Mouse (Mus musculus) thymus, postnatal 14 days (tissue): Measurements from ENCODE around the gene Gsn.
A peak's percentile ranks its signal among the peaks of the same experiment; 100 is the strongest.

Source experiments
- DNase-seq: peaks from one replicate; pipeline ENCODE4 v3.0.0; 2021

The Gsn gene

DNA sequence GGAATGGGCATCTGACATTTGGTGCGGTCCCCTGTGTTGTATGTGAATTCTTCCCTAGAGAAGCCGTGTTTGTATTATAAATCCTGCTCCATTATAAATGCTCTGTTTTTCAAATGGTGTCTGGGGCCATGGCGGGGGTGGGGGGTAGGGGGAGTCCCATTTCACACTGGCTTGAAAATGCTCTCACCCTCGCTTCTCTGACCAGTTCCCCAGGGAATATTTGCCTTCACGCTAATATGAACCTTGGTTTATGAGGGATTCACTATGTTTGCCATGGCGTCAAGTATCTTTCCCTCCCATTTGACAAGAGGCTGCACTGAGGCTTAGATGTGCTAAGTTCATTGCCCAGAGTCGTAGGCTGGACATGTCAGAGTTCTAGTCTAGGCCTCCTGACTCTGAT lies 718 bp upstream of the Gsn start:
- DNase-seq: no peak

DNA sequence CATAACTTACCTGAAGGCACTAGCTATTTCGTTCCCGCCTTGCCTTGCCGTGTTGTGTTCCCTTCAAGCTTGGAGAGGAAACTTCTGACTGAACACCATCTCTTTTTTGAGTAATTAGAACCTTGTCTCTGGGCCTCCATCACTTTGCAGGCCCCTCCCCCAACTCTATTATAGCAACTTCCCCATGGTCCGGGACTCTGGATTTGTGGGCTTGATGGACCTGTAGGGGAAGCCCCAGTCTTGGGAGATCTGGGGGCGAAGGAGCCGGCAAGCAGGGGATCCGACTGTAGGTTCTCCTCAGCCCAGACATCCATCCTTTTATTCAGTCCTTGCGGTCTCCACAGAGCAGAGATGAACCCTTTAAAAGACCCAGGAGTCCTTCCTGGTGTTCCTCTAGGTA lies 752 bp downstream of the Gsn start:
- DNase-seq: no peak

DNA sequence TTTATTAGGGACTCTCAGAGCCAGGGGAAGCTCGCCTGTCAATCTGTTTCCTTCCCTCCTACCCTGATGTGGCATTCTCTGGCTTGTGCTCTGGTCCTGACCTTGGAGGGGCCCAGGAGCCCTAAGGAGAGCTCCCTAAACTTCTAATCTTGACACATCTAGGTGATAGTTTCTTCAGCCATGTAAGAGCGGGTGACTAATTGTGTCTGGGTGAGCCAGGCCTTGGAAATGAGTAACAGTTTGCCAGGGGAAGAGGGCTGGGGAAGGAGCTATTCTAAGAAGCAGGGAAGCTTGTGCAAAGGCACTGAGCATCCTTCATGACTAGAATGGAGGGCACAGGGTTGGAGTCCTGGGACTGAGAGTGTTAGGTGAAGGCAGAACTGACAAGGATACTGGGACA lies 1.7 kb downstream of the Gsn start:
- DNase-seq: no peak

DNA sequence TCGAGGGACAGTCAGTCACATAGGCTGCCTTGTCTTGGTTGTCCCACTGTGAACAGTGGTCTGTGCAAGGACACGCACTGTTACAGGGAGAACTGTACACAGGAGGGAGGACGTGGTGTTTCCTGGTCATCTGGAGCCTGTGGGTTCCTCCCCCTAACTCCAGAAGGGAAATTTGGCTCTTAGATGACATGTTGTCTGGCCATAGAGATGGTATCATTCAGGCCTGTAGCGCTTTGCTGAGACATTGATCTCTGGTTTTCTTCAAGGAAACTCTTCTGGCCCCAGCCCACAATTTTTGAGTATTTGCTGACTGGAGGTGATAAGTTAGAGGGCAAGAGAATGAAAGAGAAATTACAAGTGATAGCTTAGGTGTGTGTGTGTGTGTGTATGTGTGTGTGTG lies 2.4 kb downstream of the Gsn start:
- no peak for DNase-seq

DNA sequence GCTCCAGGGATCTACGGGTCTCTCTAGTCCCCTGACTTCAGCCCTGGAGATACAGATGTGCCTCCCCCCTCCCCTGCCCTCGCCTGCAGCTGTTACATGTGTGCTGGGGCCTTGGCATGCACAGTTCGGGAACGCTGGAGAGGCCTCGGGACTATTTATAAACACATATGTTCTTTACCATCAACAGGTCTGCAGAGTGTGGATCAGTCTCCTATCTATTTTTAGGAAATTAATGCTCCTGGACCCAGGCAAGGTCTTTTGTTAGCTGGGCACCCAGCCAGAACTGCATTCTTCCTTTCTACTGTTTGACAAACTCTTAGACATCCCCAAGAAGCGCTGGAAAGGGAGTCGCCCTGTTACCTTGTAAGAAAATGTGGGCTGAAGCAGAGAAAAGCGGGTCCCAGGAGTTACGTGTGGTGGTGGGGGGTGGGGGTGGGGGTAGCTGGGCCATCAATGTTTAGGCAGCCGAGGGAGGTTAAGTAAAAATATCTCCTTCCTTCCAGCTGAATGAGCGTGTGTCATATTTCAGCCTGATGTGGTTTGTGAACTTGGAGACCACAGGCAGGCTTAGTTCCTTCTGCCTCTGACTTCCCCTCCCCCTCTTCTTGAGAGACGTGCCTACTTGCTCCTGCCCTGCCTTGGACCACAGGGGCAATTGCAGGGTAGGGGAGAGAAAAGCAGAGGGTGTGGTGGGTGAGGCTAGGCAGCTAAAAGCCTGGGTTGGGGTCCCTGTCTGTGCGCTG lies 3.3 kb downstream of the Gsn start:
- peak; percentile 67 for DNase-seq

DNA sequence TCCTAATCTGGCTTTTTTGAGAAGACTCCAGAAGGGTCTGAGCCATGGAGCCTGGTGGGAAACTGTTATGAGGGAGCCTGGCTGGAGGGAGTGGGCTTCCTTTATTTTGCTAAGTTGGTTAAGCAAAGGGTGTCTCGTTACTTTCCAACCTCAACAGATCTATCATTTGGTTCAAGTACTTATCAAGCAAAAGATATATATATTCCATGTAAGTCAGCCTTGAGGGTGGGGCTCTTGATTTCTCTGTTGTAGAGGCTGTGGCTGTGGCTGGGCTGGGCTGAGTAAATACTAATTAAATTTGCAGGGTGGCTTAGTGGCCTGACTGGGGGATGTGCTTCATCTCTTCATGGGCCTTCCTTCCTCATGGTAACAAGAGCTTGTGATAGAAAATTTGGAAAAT lies 4.1 kb downstream of the Gsn start:
- DNase-seq: no peak

DNA sequence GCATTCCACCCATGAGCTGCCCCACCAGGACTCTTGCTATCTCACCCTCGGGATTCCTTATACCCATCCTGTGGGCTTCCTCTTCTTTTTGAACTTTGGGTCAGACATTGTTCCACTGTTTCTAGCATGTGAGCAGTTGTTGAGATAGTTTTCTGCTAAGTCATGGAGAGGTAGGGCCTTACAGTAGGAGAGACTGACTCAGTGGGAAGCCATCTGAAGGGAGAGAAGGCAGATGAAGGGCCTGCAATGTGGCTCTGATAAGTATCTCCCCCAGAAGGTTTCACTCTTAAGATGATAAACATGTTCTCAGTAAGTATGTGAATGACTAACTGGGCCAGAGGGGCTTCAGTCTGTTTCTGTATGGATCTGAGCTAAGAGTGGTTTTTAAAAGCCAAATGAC lies 7.9 kb downstream of the Gsn start:
- DNase-seq: no peak

DNA sequence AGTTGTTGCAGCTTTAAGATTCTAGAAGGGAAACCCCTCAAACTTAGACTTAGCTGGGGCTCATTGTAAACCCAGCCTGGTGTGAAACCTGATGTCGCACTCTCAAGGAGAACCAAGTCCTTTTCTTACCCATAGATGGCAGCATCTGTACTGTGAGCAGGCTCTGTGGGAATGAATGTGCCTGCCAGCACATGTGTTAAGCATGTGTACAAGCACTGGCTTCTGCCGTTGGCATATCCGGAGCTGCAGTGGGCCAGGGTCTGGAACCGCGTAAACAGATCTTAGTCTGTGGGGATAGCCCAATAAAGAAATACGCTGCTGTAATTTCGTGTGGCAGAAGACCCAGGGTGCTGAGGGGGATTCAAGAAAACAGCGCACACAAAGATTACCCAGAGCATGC lies 9.1 kb downstream of the Gsn start:
- peak; percentile 72 for DNase-seq

DNA sequence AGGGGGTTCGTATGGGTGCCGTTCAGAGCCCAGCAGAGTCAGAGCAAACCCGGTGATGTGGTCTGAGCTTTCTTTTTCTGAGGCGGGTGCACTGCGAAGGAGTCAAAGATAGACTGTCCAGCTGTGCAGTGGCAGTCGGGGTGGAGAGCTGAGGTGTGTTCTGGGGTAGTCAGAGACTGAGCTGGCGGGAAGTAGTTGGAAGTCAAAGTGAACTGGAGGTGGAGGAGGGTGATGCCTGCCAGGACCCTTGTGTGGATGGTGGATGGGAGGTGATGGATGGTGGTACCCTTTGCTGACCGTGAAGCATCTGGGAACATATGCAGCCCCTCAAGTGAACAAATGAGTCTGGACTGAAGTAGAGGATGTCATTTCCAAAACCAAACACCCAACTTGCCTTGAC lies 9.6 kb downstream of the Gsn start:
- DNase-seq: no peak

DNA sequence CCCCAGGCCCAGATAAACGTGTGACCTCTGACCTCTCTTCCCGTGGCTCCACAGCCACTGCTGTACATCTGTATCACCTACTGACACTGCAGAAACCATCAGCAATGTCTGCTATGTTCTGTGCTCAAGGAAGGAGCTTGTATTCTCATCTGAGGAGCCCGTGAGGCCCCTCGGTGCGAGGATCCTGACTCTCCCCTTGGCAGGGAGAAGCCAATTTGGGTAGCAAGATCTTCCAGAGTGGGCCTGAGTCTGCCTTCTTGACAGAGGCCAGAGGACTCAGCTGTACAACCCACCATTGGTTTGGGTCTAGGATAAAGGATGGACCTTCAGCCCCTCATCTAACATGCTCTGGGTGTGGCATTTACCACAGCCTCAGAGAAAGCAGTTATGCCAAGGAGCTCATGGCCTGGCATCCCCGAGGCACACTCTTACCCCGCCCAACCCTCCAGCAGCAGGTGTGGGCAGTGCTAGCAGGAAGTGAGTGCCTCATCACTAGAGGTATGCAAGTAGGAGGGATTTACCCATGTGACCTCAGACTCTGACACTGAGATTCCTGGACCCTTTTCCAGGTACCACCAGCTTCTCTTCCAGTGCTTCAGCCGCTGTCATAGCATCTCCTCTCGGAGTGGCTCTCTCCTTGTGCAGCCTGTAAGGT lies 10.2 kb downstream of the Gsn start:
- DNase-seq: no peak

DNA sequence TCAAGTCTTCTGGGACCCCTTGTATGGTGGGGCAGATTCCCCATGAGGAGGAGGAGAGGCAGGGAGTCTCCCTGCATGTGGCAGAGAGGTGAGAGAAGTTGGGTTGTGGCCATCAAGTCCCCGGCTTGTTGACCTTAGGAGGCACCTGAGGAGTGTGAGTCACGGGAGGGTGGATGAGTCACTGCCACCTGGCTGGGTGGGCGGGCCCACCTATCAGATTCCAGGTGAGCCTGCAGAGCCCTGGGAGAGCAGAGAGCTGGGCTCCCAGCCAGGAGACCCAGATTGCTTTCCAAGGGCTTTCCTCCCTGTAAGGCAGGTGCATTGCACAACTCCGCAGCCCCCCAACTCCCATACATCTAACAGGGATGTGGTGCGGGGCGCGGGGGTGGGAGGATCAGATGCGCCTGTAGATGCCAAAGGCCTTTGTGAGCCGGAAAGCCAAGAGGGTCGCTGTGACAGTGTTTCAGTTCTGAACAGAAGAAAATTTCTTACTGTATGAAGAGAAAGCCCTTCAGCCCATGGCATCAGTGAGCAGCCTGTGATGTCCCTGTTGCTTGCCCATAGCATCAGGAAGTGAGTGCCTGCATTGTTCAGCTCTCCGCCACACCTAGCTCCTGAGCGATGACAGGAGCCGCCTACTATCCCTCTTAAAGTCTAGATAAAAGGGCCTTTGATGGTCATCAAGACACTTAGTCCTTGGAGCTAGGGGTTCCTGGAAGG lies 11.1 kb downstream of the Gsn start:
- no peak for DNase-seq

DNA sequence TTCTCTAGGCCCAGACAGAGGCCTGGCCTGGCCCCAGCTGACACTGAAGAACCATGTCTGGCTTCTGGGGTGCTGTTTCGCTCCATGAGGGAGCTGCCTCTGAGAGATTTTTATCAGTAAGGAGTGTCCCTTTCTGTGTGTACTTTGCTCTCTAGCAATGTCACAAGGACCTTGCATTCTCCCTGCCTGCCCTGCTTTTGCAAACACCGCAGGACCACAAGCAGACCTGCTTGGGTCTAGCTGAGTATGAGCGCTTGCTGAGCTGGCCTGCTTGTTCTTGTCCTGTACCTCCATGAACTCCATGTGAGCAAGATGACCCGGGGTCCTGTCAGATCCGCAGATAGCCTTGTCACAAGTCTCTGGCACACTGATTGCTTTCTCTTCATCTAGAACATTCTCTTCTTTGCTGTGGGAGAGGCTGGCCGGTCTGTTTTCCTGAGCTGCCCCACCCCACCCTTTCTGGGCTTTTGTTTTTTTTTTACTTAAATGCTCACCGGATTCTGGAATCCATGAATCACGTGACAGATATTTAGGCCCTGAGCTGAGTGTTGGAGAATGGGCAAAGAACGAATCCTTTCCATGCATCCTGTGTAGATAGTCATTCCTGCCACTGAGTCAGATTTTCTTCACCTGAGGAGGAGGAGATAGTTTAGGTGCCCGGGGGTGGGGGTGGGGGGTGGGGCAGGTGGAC lies 11.8 kb downstream of the Gsn start:
- DNase-seq: no peak

DNA sequence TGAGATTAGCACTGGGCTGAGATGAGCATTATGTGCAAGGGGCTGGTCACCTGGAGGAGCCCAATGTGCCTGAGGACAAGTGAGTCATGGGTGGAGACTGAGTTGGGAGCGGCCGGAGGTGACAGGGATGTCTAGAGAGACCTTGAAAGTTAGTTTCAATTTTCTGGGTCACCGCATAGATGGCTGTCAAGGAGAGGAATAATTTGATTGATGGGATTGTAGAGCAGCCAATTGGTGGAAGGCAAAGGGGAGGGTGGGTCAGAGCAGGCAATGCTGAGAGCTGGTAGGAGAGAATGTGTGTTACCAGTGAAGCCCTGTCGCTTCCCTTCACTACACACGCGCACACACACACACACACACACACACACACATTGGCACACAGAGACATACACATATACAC lies 13.0 kb downstream of the Gsn start:
- DNase-seq: no peak

DNA sequence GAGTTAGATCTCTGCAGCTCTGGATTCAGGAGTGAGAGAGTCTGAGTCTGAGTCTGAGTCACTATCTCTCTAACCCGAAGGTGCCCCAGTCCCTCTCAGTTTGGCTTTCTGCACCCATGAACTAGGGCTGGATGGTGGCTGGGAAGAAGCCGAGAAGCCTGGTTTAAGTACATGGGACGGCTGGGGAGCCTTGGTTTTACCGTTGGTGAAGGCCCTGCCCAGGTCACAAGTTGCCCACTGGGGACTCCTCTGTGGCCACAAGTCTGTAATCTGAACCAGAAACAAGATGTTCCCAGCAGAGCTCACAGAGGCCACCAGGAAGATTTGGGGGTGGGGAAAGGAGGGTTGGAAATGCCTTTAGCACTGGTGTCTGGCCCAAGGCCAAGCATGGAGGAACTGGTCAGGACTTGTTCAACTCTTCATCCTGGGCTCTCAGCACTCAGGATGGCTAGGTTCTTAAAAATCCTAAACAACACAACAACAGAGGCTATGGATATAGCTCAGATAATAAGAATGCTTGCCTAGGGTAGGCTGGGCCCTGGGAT lies 13.6 kb downstream of the Gsn start:
- DNase-seq: no peak

DNA sequence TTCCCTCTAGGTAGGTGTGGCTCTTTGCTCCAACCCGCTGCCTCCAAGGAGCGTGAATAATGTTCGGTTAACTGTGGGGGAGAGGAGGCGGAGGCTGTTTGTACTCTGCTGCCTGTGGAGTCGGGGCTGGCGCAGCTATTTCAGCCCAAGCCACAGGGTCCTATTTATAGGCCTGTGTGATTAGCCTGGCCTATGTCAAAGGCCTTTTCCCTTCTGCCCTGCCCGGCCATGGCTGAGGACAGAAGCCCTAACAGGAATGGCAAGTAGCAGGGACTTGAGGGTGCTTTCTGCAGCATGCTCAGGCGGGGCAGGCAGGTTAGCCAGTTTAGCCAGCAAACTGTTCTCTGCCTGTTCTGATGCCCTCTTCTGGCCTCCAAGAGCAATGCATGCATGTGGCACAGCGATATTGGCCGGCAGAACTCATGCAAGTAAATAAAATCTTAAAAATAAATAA lies 14.4 kb downstream of the Gsn start:
- DNase-seq: peak; percentile 73

DNA sequence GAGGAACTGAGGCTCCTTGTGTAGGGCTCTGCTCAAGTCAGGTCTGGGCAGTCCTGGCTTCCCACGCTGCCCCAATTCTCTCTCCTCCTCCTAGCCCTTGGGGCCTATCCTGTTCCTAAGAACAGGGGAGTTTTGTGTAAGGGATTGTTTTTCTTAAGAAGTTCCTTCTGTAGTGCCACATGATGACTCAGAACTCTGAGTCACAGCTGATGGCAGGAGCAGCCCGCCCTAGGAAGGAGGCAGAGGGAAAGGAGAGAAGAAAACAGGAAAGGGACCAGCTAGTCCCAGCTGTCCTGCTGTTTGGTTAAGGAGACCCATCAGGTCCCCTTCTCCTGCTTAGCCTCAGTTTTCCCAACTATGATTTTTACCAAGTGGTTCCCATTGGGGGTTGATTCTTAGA lies 15.6 kb downstream of the Gsn start:
- no peak for DNase-seq

DNA sequence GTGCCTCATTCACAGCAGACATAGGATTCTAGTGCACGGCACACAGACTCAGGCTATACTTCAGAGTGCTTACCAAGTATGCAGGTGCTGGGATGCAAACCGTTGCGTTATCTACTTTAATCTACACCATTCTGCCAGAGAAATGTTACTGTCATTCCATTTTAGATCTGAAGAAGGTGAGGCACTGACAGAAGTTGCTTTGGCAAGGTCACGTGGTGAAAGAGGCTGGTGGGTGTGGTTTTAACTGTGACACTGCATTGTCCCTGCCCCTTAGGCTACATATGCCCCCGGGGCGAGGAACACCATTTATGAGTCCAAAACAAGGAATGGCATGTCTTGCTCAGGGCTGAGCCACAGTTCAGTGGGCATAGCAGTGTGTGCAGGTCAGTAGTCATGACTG lies 16.7 kb downstream of the Gsn start:
- peak; percentile 48 for DNase-seq

DNA sequence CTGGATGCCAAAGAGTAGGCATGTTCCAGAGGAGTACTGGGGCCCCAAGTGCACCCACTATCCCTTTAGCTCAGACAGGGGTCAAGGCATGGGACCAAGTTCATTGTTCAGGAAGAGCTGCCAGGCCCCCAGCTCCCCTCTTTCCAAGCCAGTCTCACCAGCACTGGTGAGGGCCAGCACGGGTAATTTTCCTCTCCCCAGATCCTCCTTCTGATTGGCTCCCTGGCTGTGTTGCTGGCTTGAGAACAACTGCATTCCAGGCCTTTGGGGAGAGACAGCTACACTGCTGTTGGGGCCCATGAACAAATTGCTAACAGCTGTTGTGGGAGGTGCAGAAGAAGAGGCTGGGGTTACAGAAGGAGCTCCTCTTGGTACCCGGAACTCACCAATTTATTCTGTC lies 17.4 kb downstream of the Gsn start:
- no peak for DNase-seq

DNA sequence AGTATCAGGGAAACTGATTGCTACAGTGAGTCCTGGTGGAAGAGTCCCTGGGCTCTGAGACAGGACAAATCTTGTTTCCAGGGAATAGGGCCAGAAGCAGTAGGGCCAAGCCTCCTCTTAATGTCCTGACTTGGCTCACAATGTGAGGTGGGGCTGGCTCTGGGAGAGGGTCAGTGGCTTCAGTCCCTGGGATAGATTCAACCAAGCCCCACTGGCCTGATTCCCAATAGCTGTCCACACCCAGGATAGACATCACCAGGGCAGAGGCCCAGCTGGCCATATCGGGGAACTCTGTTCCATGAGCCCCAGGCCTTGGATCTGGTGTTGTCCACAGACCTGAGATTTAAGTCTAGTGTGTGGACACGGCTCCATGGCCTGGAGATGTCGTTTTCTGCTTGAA lies 21.5 kb downstream of the Gsn start:
- no peak for DNase-seq

DNA sequence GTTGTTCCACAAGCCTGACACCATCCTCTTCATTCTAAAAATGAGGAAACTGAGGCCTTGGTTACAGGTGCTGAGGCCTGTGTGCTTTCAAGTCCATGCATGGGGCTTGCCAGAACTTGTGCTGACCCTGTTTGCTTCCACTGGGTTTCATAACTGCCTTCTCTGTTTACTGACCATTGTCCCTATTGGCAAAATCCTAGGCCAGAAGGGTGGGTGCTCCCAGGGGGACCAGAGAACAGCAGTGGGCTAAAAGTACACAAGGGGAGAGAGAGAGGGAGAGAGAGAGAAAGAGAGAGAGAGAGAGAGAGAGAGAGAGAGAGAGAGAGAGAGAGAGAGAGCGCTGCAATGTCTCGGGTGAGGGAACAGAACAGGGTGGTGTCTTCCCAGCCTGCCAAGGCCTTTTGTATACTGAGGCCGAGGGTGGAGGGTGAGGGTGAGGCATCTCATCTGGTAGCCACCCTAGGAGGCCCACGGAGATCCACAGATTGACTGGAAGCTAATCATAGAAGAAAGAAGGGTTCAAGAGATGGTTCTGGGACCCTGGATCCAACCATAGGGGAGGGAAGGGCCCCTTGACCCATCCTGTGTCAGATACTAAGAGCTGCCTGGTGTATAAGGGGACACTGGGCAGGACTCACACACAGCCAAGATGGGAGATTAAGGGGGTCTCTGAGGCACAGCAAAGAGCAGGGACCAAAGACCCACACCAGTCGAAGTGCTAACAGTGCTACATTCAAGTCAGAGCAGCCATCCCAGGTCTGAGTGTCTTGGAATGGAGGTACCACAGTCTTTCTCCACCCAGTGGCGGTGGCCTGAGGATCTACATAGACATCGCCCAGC lies 22.4 kb downstream of the Gsn start:
- no peak for DNase-seq

DNA sequence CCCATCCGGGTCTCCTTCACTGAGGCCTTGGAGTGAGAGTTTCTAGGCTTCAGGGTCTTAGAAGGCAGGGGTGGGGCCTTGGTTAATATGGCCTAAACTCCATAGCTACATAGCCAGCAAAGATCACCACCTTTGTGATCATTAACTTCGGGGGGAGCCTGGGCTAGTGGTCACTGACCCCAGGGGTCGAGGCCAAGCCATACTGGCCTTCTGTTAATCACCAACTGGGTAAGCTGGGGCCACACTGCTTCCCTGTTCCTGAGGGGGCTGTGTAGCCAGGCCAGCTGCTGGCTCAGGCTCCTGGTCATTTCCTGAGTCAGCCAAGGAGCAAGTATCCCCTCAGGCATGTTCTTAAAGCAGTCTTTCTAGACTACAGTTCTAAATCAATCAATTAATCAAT lies 23.8 kb downstream of the Gsn start:
- no peak for DNase-seq

DNA sequence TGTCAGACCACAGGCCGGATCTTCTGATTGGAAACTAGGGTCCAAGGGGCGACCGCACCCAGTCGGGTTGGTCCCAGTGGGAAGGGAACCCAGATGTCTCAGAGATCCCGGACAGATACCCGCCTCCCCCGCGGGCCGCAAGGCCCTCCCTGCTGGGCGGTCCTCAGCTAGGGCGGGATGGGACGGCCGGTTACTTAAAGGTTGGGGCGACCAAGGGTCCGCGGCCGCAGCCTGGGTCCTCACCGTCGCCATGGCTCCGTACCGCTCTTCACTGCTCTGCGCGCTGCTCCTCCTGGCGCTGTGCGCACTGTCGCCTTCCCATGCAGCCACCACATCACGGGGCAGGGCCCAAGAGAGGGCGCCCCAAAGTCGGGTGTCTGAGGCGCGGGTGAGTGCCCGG lies 26.0 kb downstream of the Gsn start:
- peak; percentile 47 for DNase-seq
